Mouse (Mus musculus) G1E (cell line): ENCODE results near the gene Rfx8.

ENCODE experiments used
- CTCF ChIP-seq: IDR thresholded peaks from 2 replicates; pipeline ENCODE4 v1.5.1; 2012; ENCODE audit warnings: low read depth, low read length, inconsistent platforms, mixed read lengths
- GATA1 ChIP-seq: IDR thresholded peaks from 2 replicates; pipeline ENCODE4 v1.6.1; 2012; ENCODE audit warnings: borderline replicate concordance, low read length, inconsistent platforms, mixed read lengths
- GATA2 ChIP-seq: IDR thresholded peaks from 2 replicates; pipeline ENCODE4 v1.6.1; 2012; ENCODE audit warnings: low read depth, low read length, inconsistent platforms, borderline replicate concordance
- POLR2AphosphoS5 ChIP-seq: IDR thresholded peaks from 2 replicates; pipeline ENCODE4 v1.6.1; 2012; ENCODE audit warnings: low read depth, low read length, inconsistent platforms; ENCODE audit not compliant: insufficient replicate concordance
- TAL1 ChIP-seq: conservative IDR thresholded peaks from 2 replicates; pipeline ENCODE4 v1.6.1; 2012; ENCODE audit warnings: low read depth, low read length, inconsistent platforms, mixed read lengths

DNA sequence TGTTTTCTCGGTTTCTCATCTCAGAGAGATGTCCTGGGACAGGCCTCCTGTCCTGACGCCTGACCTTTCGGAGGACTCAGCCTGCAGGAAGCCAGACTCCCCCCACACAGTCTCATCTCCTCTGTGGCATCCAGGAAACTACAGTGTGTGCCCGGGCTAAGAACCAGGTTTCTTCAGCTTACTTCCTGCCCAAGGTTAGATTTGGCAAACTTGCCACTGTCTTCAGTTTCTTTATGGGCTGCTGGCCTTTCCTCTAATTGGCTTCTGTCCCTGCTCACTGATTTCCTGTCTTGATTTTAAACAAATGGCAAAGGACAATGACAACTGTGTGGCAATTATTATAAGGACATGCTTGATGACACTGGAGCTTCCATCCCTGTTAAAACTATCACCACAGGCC is 10.2 kb downstream of the Rfx8 start:
- TF ChIP-seq CTCF: no peak
- no peak for TF ChIP-seq POLR2AphosphoS5
- TF ChIP-seq GATA1: no peak
- no peak for TF ChIP-seq TAL1
- no peak for TF ChIP-seq GATA2
